Mouse (Mus musculus) stomach, embryonic 14.5 days (tissue): ENCODE results near the gene Mkrn1. TPM values are rescaled to one million over a fixed set of nuclear protein-coding genes. Genes with fewer than 3 reads are reported as not detected.
A peak's percentile ranks its signal among the peaks of the same experiment; 100 is the strongest.

Source experiments
- ATAC-seq: fragments of 200-750 bp; cut with Nextera tagmentation; 2 replicates; pipeline ENCODE4 v1.8.0; 2017; ENCODE audit warnings: low read depth, moderate TSS enrichment; ENCODE audit not compliant: insufficient number of reproducible peaks, insufficient read depth, low FRiP score
- H3K27ac ChIP-seq: fragments of 300-500 bp; sonication (generic); 2 replicates; pipeline ENCODE4 v1.5.1; 2014; ENCODE audit warnings: mild to moderate bottlenecking, low read length, moderate library complexity, mixed read lengths
- H3K27me3 ChIP-seq: fragments of 300-500 bp; sonication (generic); 2 replicates; pipeline ENCODE4 v1.6.1; 2014; ENCODE audit warnings: low read length, control low read depth, mixed read lengths; ENCODE audit not compliant: control insufficient read depth, insufficient read depth
- H3K36me3 ChIP-seq: fragments of 300-500 bp; sonication (generic); 2 replicates; pipeline ENCODE4 v1.6.1; 2014; ENCODE audit warnings: mild to moderate bottlenecking, control low read depth, low read length, moderate library complexity, mixed read lengths; ENCODE audit not compliant: control insufficient read depth, insufficient read depth
- H3K4me1 ChIP-seq: fragments of 300-500 bp; sonication (generic); 2 replicates; pipeline ENCODE4 v1.6.1; 2014; ENCODE audit warnings: low read length, control low read depth, mixed read lengths; ENCODE audit not compliant: control insufficient read depth, insufficient read depth
- H3K4me2 ChIP-seq: fragments of 300-500 bp; sonication (generic); replicated peaks from 2 replicates; pipeline ENCODE4 v1.6.1; 2014; ENCODE audit warnings: low read depth, low read length, control low read depth
- H3K4me3 ChIP-seq: fragments of 300-500 bp; sonication (generic); 2 replicates; pipeline ENCODE4 v1.5.1; 2014; ENCODE audit warnings: low read depth, low read length, control low read depth
- H3K9ac ChIP-seq: fragments of 300-500 bp; sonication (generic); replicated peaks from 2 replicates; pipeline ENCODE4 v1.6.1; 2014; ENCODE audit warnings: low read depth, mild to moderate bottlenecking, control low read depth, low read length, moderate library complexity, mixed read lengths
- H3K9me3 ChIP-seq: fragments of 300-500 bp; sonication (generic); 2 replicates; pipeline ENCODE4 v1.6.1; 2016; ENCODE audit warnings: low read depth, low read length, control low read depth; ENCODE audit not compliant: control insufficient read depth
- WGBS: fragments of 180-500 bp; shearing (Covaris S2); extraction: QIAGEN DNeasy Blood & Tissue Kit; methylation state at CpG from one replicate; pipeline ENCODE4 v1.1.7; 2014; 5-methylcytosine and 5-hydroxymethylcytosine counted together
- polyA plus RNA-seq: library from polyadenylated mRNA; unstranded; fragments of >200 nt; fragmentation: Nextera tagmentation; extraction: Ambion mirVana; gene quantifications from 2 replicates; pipeline ENCODE4 v1.2.1, GENCODE M21; 2014

Mkrn1 gene
- 56.3 and 58.3 TPM in 2 replicates for polyA plus RNA-seq

GRCm38 (mm10) chr6:39419851-39420721 is at the start of gene Mkrn1:
Gene Mkrn1, minus strand, starts transcription at chr6:39420462.
- H3K36me3 ChIP-seq = no peaks in the 10 kb centered on the region
- WGBS = under 1% methylated on average over 70 of the region's 82 CpGs

GRCm38 (mm10) chr6:39469427-39469826 is 49.2 kb upstream of the Mkrn1 start:
- peaks cover 29% of the 10 kb centered on the region for H3K36me3 ChIP-seq
- no peaks in the 10 kb centered on the region for H3K27me3 ChIP-seq
- H3K4me1 ChIP-seq = peaks cover 7% of the 10 kb centered on the region
- H3K9ac ChIP-seq = no peak overlapping the region
- no peak overlapping the region for H3K4me2 ChIP-seq
- no peak for ATAC-seq
- no peaks in the 10 kb centered on the region for H3K9me3 ChIP-seq
- H3K4me3 ChIP-seq = no peak overlapping the region
- H3K27ac ChIP-seq = no peak overlapping the region
- WGBS = 89% methylated on average over 5 of the region's 5 CpGs

More at GRCm38 (mm10) chr6:39419851-39420721, at the start of gene Mkrn1:
- ATAC-seq = peak; percentile 93
- H3K9me3 ChIP-seq = no peaks in the 10 kb centered on the region
- 0 out of 2 replicates have a peak, but pooled peaks cover 3% of the 10 kb centered on the region for H3K4me1 ChIP-seq
- peak within 1 kb of the TSS; percentile 55 for H3K9ac ChIP-seq
- H3K4me2 ChIP-seq = peak within 1 kb of the TSS; percentile 65
- H3K27me3 ChIP-seq = 0 out of 2 replicates have a peak, but pooled peaks cover 2% of the 10 kb centered on the region
- H3K27ac ChIP-seq = peak within 1 kb of the TSS; percentile 80
- peak within 1 kb of the TSS; percentile 99 for H3K4me3 ChIP-seq

GRCm38 (mm10) chr6:39462621-39463538 is 42.6 kb upstream of the Mkrn1 start:
- no peak for ATAC-seq
- Histone ChIP-seq H3K4me2 (no peak overlapping the region), H3K4me3 (no peak overlapping the region), H3K36me3 (peaks cover 16% of the 10 kb centered on the region), H3K27me3 (no peaks in the 10 kb centered on the region), H3K9me3 (no peaks in the 10 kb centered on the region), H3K9ac (no peak overlapping the region), H3K27ac (no peak overlapping the region), H3K4me1 (no peaks in the 10 kb centered on the region)
- WGBS = 56% methylated on average over 16 of the region's 16 CpGs

- Histone ChIP-seq H3K4me1 (no peaks in the 10 kb centered on the region), H3K27me3 (no peaks in the 10 kb centered on the region), H3K36me3 (peaks cover 8% of the 10 kb centered on the region; the same call in 1 of the 2 replicates), H3K4me2 (no peak overlapping the region), H3K9ac (no peak overlapping the region), H3K27ac (no peak overlapping the region), H3K4me3 (no peak overlapping the region), H3K9me3 (no peaks in the 10 kb centered on the region)
- ATAC-seq = no peak
- WGBS = 92% methylated on average over 11 of the region's 11 CpGs
These were observed 39.8 kb upstream of the Mkrn1 start for GRCm38 (mm10) chr6:39460040-39460439.

GRCm38 (mm10) chr6:39455339-39456160 is 35.3 kb upstream of the Mkrn1 start:
- 72% methylated on average over 8 of the region's 8 CpGs for WGBS
- no peaks in the 10 kb centered on the region for H3K36me3 ChIP-seq
- H3K27ac ChIP-seq = no peak overlapping the region
- no peaks in the 10 kb centered on the region for H3K27me3 ChIP-seq
- no peak overlapping the region for H3K9ac ChIP-seq
- no peak overlapping the region for H3K4me3 ChIP-seq
- no peak for ATAC-seq
- no peak overlapping the region for H3K4me2 ChIP-seq
- H3K4me1 ChIP-seq = no peaks in the 10 kb centered on the region
- no peaks in the 10 kb centered on the region for H3K9me3 ChIP-seq

- ATAC-seq = no peak
- Histone ChIP-seq H3K4me3 (no peak overlapping the region), H3K4me1 (no peaks in the 10 kb centered on the region), H3K27ac (no peak overlapping the region), H3K4me2 (no peak overlapping the region), H3K9ac (no peak overlapping the region), H3K36me3 (no peaks in the 10 kb centered on the region), H3K9me3 (no peaks in the 10 kb centered on the region), H3K27me3 (no peaks in the 10 kb centered on the region)
- 54% methylated on average over 2 of the region's 2 CpGs for WGBS
These were observed 34.4 kb upstream of the Mkrn1 start for GRCm38 (mm10) chr6:39454616-39455015.

- no peak for ATAC-seq
- H3K4me3 ChIP-seq = no peak overlapping the region
- no peak overlapping the region for H3K4me2 ChIP-seq
- H3K27ac ChIP-seq = no peak overlapping the region
- H3K27me3 ChIP-seq = no peaks in the 10 kb centered on the region
- no peak overlapping the region for H3K9ac ChIP-seq
- no peaks in the 10 kb centered on the region for H3K9me3 ChIP-seq
- 93% methylated on average over 4 of the region's 4 CpGs for WGBS
- no peaks in the 10 kb centered on the region for H3K36me3 ChIP-seq
- H3K4me1 ChIP-seq = no peaks in the 10 kb centered on the region
These were observed 33.3 kb upstream of the Mkrn1 start for GRCm38 (mm10) chr6:39453564-39453963.

- no peaks in the 10 kb centered on the region for H3K4me1 ChIP-seq
- H3K27me3 ChIP-seq = no peaks in the 10 kb centered on the region
- H3K27ac ChIP-seq = no peak overlapping the region
- H3K9me3 ChIP-seq = no peaks in the 10 kb centered on the region
- ATAC-seq = no peak
- WGBS = 80% methylated on average over 3 of the region's 3 CpGs
- H3K4me2 ChIP-seq = no peak overlapping the region
- H3K4me3 ChIP-seq = no peak overlapping the region
- H3K9ac ChIP-seq = no peak overlapping the region
- no peaks in the 10 kb centered on the region for H3K36me3 ChIP-seq
These were observed 30.8 kb upstream of the Mkrn1 start for GRCm38 (mm10) chr6:39451033-39451432.
